Mouse (Mus musculus) spleen, postnatal 14 days (tissue): Measurements from ENCODE around the gene Stk32c.

Experiments used
- DNase-seq, 2 experiments: peaks; one replicate each; pipeline ENCODE4 v3.0.0; 2021 to 2022; ENCODE audit warnings: low spot score in 2 of 2

Stk32c gene

GRCm38 (mm10) chr7:139197022-139197421 lies 16.1 kb downstream of the Stk32c start:
- no peak for DNase-seq

GRCm38 (mm10) chr7:139191619-139192018 lies 21.5 kb downstream of the Stk32c start:
- DNase-seq: no peak

- DNase-seq: no peak
These were observed 22.5 kb downstream of the Stk32c start for GRCm38 (mm10) chr7:139190616-139191015.

GRCm38 (mm10) chr7:139188634-139189207 lies 24.4 kb downstream of the Stk32c start:
- DNase-seq: no peak

GRCm38 (mm10) chr7:139187771-139188633 lies 25.1 kb downstream of the Stk32c start:
- peak in 1 of 2 experiments; percentile 17 for DNase-seq

GRCm38 (mm10) chr7:139187277-139187676 lies 25.8 kb downstream of the Stk32c start:
- no peak for DNase-seq

- no peak for DNase-seq
These were observed 26.7 kb downstream of the Stk32c start for GRCm38 (mm10) chr7:139186436-139186835.

- DNase-seq: no peak
These were observed 27.1 kb downstream of the Stk32c start for GRCm38 (mm10) chr7:139185971-139186370.

GRCm38 (mm10) chr7:139184846-139185245 lies 28.3 kb downstream of the Stk32c start:
- no peak for DNase-seq

GRCm38 (mm10) chr7:139184396-139184795 lies 28.7 kb downstream of the Stk32c start:
- DNase-seq: no peak

GRCm38 (mm10) chr7:139180058-139180457 lies 33.0 kb downstream of the Stk32c start:
- no peak for DNase-seq

- DNase-seq: no peak
These were observed 33.8 kb downstream of the Stk32c start for GRCm38 (mm10) chr7:139179299-139179698.

GRCm38 (mm10) chr7:139169143-139169542 lies 44.0 kb downstream of the Stk32c start:
- DNase-seq: no peak

- no peak for DNase-seq
These were observed 48.7 kb downstream of the Stk32c start for GRCm38 (mm10) chr7:139164410-139164809.

- no peak for DNase-seq
These were observed 54.2 kb downstream of the Stk32c start for GRCm38 (mm10) chr7:139158956-139159355.

- DNase-seq: no peak
These were observed 54.6 kb downstream of the Stk32c start for GRCm38 (mm10) chr7:139158549-139158948.

GRCm38 (mm10) chr7:139157541-139157940 lies 55.6 kb downstream of the Stk32c start:
- no peak for DNase-seq

- DNase-seq: no peak
These were observed 56.6 kb downstream of the Stk32c start for GRCm38 (mm10) chr7:139156341-139157058.

- no peak for DNase-seq
These were observed 60.2 kb downstream of the Stk32c start for GRCm38 (mm10) chr7:139152927-139153326.

- DNase-seq: no peak
These were observed 62.0 kb downstream of the Stk32c start for GRCm38 (mm10) chr7:139151116-139151515.

- no peak for DNase-seq
These were observed 63.7 kb downstream of the Stk32c start for GRCm38 (mm10) chr7:139149373-139149772.

GRCm38 (mm10) chr7:139147360-139147759 lies 65.7 kb downstream of the Stk32c start:
- no peak for DNase-seq

- DNase-seq: no peak
These were observed 67.2 kb downstream of the Stk32c start for GRCm38 (mm10) chr7:139145891-139146290.
